Mouse (Mus musculus) E14TG2a.4 (cell line): ENCODE results near the gene Tpm1.
A peak's percentile ranks its signal among the peaks of the same experiment; 100 is the strongest.

Source experiments
- H3K27me3 ChIP-seq: 2 replicates; pipeline ENCODE4 v1.6.1; 2014; ENCODE audit warnings: low read length, control low read depth; ENCODE audit not compliant: insufficient read depth
- H3K36me3 ChIP-seq: 2 replicates; pipeline ENCODE4 v1.6.1; 2014; ENCODE audit warnings: low read length, control low read depth; ENCODE audit not compliant: insufficient read depth
- H3K4me1 ChIP-seq: replicated peaks from 2 replicates; pipeline ENCODE4 v1.6.1; 2014; ENCODE audit warnings: low read depth, low read length, control low read depth
- H3K4me3 ChIP-seq: replicated peaks from 2 replicates; pipeline ENCODE4 v1.5.1; 2014; ENCODE audit warnings: mild to moderate bottlenecking, low read length
- H3K9me3 ChIP-seq: 2 replicates; pipeline ENCODE4 v1.6.1; 2014; ENCODE audit warnings: low read length, control low read depth
- CTCF ChIP-seq: conservative IDR thresholded peaks from 2 replicates; pipeline ENCODE4 v1.5.1; 2014; ENCODE audit warnings: low read length
- NANOG ChIP-seq: IDR thresholded peaks from 2 replicates; pipeline ENCODE4 v1.6.1; 2014; ENCODE audit warnings: borderline replicate concordance, low read length, mixed read lengths
- POU5F1 ChIP-seq: IDR thresholded peaks from 2 replicates; pipeline ENCODE4 v1.6.1; 2014; ENCODE audit warnings: low read length, borderline replicate concordance

Gene Tpm1

GRCm38 (mm10) chr9:67050736-67051337, 1.6 kb upstream of the Tpm1 start:
- Histone ChIP-seq H3K9me3 (no peaks in the 10 kb centered on the region), H3K27me3 (peaks cover 54% of the 10 kb centered on the region), H3K4me3 (no peak overlapping the region), H3K36me3 (no peaks in the 10 kb centered on the region), H3K4me1 (peaks cover 44% of the 10 kb centered on the region)
- TF ChIP-seq POU5F1 (no peak), NANOG (no peak), CTCF (no peak)

- H3K36me3 ChIP-seq, result no peaks in the 10 kb centered on the region
- no peaks in the 10 kb centered on the region for H3K9me3 ChIP-seq
- H3K4me3 ChIP-seq, result peak overlapping the region; percentile 78
- peaks cover 54% of the 10 kb centered on the region for H3K4me1 ChIP-seq
- TF ChIP-seq NANOG, result no peak
- TF ChIP-seq POU5F1, result no peak
- TF ChIP-seq CTCF, result no peak
- H3K27me3 ChIP-seq, result peaks cover 54% of the 10 kb centered on the region
These were observed 630 bp upstream of the Tpm1 start for GRCm38 (mm10) chr9:67049836-67050235.

GRCm38 (mm10) chr9:67048483-67049085, 622 bp downstream of the Tpm1 start:
- no peaks in the 10 kb centered on the region for H3K36me3 ChIP-seq
- H3K27me3 ChIP-seq, result peaks cover 54% of the 10 kb centered on the region
- H3K4me1 ChIP-seq, result peaks cover 62% of the 10 kb centered on the region
- peak overlapping the region; percentile 78 for H3K4me3 ChIP-seq
- no peak for TF ChIP-seq CTCF
- no peak for TF ChIP-seq POU5F1
- TF ChIP-seq NANOG, result no peak
- no peaks in the 10 kb centered on the region for H3K9me3 ChIP-seq

GRCm38 (mm10) chr9:67047606-67048482, 1.4 kb downstream of the Tpm1 start:
- no peak for TF ChIP-seq NANOG
- no peak for TF ChIP-seq CTCF
- no peak for TF ChIP-seq POU5F1

GRCm38 (mm10) chr9:67046881-67047605, 2.2 kb downstream of the Tpm1 start:
- TF ChIP-seq CTCF, result no peak; the same call in 1 of the 2 replicates
- no peak for TF ChIP-seq NANOG
- no peak for TF ChIP-seq POU5F1
- peaks cover 69% of the 10 kb centered on the region for H3K4me1 ChIP-seq
- no peaks in the 10 kb centered on the region for H3K9me3 ChIP-seq
- H3K27me3 ChIP-seq, result peaks cover 51% of the 10 kb centered on the region
- H3K4me3 ChIP-seq, result peak overlapping the region; percentile 78
- no peaks in the 10 kb centered on the region for H3K36me3 ChIP-seq

More at GRCm38 (mm10) chr9:67047606-67048482, 1.4 kb downstream of the Tpm1 start:
- no peaks in the 10 kb centered on the region for H3K9me3 ChIP-seq
- H3K36me3 ChIP-seq, result no peaks in the 10 kb centered on the region
- H3K4me3 ChIP-seq, result peak overlapping the region; percentile 78
- peaks cover 62% of the 10 kb centered on the region for H3K4me1 ChIP-seq
- peaks cover 54% of the 10 kb centered on the region for H3K27me3 ChIP-seq

GRCm38 (mm10) chr9:67045966-67046602, 3.1 kb downstream of the Tpm1 start:
- H3K9me3 ChIP-seq, result no peaks in the 10 kb centered on the region
- H3K27me3 ChIP-seq, result peaks cover 41% of the 10 kb centered on the region
- peaks cover 3% of the 10 kb centered on the region for H3K36me3 ChIP-seq
- H3K4me1 ChIP-seq, result peaks cover 74% of the 10 kb centered on the region
- H3K4me3 ChIP-seq, result no peak overlapping the region
- TF ChIP-seq CTCF (no peak), POU5F1 (no peak), NANOG (no peak)

- TF ChIP-seq POU5F1 (no peak), CTCF (no peak), NANOG (no peak)
- Histone ChIP-seq H3K4me3 (0 out of 2 replicates have a peak overlapping the region, but pooled peaks have one; percentile 5), H3K27me3 (peaks cover 33% of the 10 kb centered on the region), H3K9me3 (no peaks in the 10 kb centered on the region), H3K36me3 (peaks cover 6% of the 10 kb centered on the region), H3K4me1 (peaks cover 78% of the 10 kb centered on the region)
These were observed 3.9 kb downstream of the Tpm1 start for GRCm38 (mm10) chr9:67045306-67045675.
